7 mouse cellular contexts compared by ENCODE assay signal in genomic region chr10:20725384-20725983, GRCm38 (mm10). TPM values are rescaled to one million over a fixed set of nuclear protein-coding genes. Genes with fewer than 3 reads are reported as not detected.
DNase-seq lines count a peak whose midpoint lies in the region; ATAC-seq lines count a peak whose summit lies in the region.

No protein-coding gene starts in this region.

- no peaks in the 10 kb centered on the region for H3K9me3 ChIP-seq in lung, embryonic 16.5 days (ENCODE audit: control insufficient read depth, low read length)
- H3K9me3 ChIP-seq in forebrain, embryonic 14.5 days (replicated peaks; ENCODE audit: control insufficient read depth, low read length) = no peaks in the 10 kb centered on the region
- no peaks in the 10 kb centered on the region for H3K9me3 ChIP-seq in limb, embryonic 11.5 days (ENCODE audit: control insufficient read depth, low read length)
- H3K9me3 ChIP-seq in neural tube, embryonic 15.5 days (replicated peaks) = no peaks in the 10 kb centered on the region

- no peak for DNase-seq in lung, postnatal 25 days (ENCODE audit: low spot score)
- DNase-seq in forebrain, embryonic 14.5 days (ENCODE audit: low spot score) = no peak
- peak; percentile 23 for DNase-seq in limb, embryonic 11.5 days (ENCODE audit: low spot score)
- no peak for DNase-seq in testis, postnatal 10 days (ENCODE audit: low spot score)
- DNase-seq in gastrocnemius, postnatal 25 days = no peak

- H3K4me2 ChIP-seq in lung, embryonic 16.5 days (ENCODE audit: low read depth, low read length) = peak overlapping the region; percentile 62
- peak overlapping the region; percentile 54 for H3K4me2 ChIP-seq in forebrain, embryonic 14.5 days (ENCODE audit: low read length)
- peak overlapping the region; percentile 47 for H3K4me2 ChIP-seq in limb, embryonic 11.5 days (ENCODE audit: low read depth, severe bottlenecking)
- peak overlapping the region; percentile 67 for H3K4me2 ChIP-seq in neural tube, embryonic 15.5 days

- no peaks in the 10 kb centered on the region for H3K36me3 ChIP-seq in lung, embryonic 16.5 days (ENCODE audit: control insufficient read depth, insufficient read depth, low read length)
- H3K36me3 ChIP-seq in forebrain, embryonic 14.5 days (ENCODE audit: control insufficient read depth, insufficient read depth, low read length) = no peaks in the 10 kb centered on the region
- H3K36me3 ChIP-seq in limb, embryonic 11.5 days (ENCODE audit: control insufficient read depth, insufficient read depth, low read length) = no peaks in the 10 kb centered on the region
- H3K36me3 ChIP-seq in neural tube, embryonic 15.5 days = no peaks in the 10 kb centered on the region

- H3K27ac ChIP-seq in lung, embryonic 16.5 days (ENCODE audit: low read length) = no peak overlapping the region
- no peak overlapping the region for H3K27ac ChIP-seq in forebrain, embryonic 14.5 days (ENCODE audit: low read depth, low read length)
- H3K27ac ChIP-seq in limb, embryonic 11.5 days (replicated peaks; ENCODE audit: low read depth, low read length) = no peak overlapping the region
- H3K27ac ChIP-seq in neural tube, embryonic 15.5 days (replicated peaks) = no peak overlapping the region

- peak overlapping the region; percentile 49; the same call in 1 of the 2 replicates for H3K9ac ChIP-seq in lung, embryonic 16.5 days (ENCODE audit: low read length)
- no peak overlapping the region for H3K9ac ChIP-seq in forebrain, embryonic 14.5 days (ENCODE audit: low read length)
- no peak overlapping the region for H3K9ac ChIP-seq in limb, embryonic 11.5 days (ENCODE audit: low read length)
- H3K9ac ChIP-seq in neural tube, embryonic 15.5 days (replicated peaks) = 0 out of 2 replicates have a peak overlapping the region, but pooled peaks have one; percentile 37

- ATAC-seq in lung, embryonic 16.5 days (ENCODE audit: low read depth) = no peak
- ATAC-seq in forebrain, embryonic 14.5 days = 0 out of 2 replicates have a peak, but pooled peaks have one; percentile 10
- no peak for ATAC-seq in limb, embryonic 11.5 days (ENCODE audit: insufficient number of reproducible peaks, low FRiP score, low TSS enrichment, low read depth)
- ATAC-seq in neural tube, embryonic 15.5 days (ENCODE audit: low FRiP score) = peak; percentile 33; the same call in 1 of the 2 replicates

- H3K27me3 ChIP-seq in lung, embryonic 16.5 days (ENCODE audit: control insufficient read depth, insufficient read depth, low read depth, low read length) = no peaks in the 10 kb centered on the region
- H3K27me3 ChIP-seq in forebrain, embryonic 14.5 days (replicated peaks; ENCODE audit: control insufficient read depth, insufficient read depth, low read length) = no peaks in the 10 kb centered on the region
- H3K27me3 ChIP-seq in limb, embryonic 11.5 days (ENCODE audit: control insufficient read depth, insufficient read depth, low read length) = no peaks in the 10 kb centered on the region
- no peaks in the 10 kb centered on the region for H3K27me3 ChIP-seq in neural tube, embryonic 15.5 days (replicated peaks)

- peaks cover 16% of the 10 kb centered on the region for H3K4me1 ChIP-seq in lung, embryonic 16.5 days (replicated peaks; ENCODE audit: control insufficient read depth, insufficient read depth, low read length)
- H3K4me1 ChIP-seq in forebrain, embryonic 14.5 days (ENCODE audit: control insufficient read depth, insufficient read depth, low read length) = peaks cover 10% of the 10 kb centered on the region
- peaks cover 11% of the 10 kb centered on the region for H3K4me1 ChIP-seq in limb, embryonic 11.5 days (ENCODE audit: control insufficient read depth, insufficient read depth, low read length)
- peaks cover 27% of the 10 kb centered on the region for H3K4me1 ChIP-seq in neural tube, embryonic 15.5 days

- peak overlapping the region; percentile 49 for H3K4me3 ChIP-seq in lung, embryonic 16.5 days (ENCODE audit: low read length)
- no peak overlapping the region for H3K4me3 ChIP-seq in forebrain, embryonic 14.5 days (ENCODE audit: low read depth, low read length)
- H3K4me3 ChIP-seq in limb, embryonic 11.5 days (ENCODE audit: low read depth, low read length) = no peak overlapping the region
- peak overlapping the region; percentile 38 for H3K4me3 ChIP-seq in neural tube, embryonic 15.5 days (replicated peaks)

- 57% methylated on average over 8 of the region's 8 CpGs for WGBS in lung, embryonic 16.5 days
- WGBS in forebrain, embryonic 14.5 days = 46% methylated on average over 8 of the region's 8 CpGs
- WGBS in limb, embryonic 11.5 days = 47% methylated on average over 8 of the region's 8 CpGs
- 69% methylated on average over 8 of the region's 8 CpGs for WGBS in neural tube, embryonic 15.5 days

RNA-seq across cellular contexts. Expression of gene Pde7b, which starts 0.6 kb away (rescaled TPM):
- 3.3 and 3.6 TPM in 2 replicates for polyA plus RNA-seq in lung, embryonic 16.5 days (2015; fragmentation: Nextera tagmentation; extraction: Ambion mirVana)
- 1.3 and 2.3 TPM in 2 replicates for polyA plus RNA-seq in forebrain, embryonic 14.5 days (2014; fragmentation: Nextera tagmentation; extraction: Ambion mirVana)
- polyA plus RNA-seq in limb, embryonic 11.5 days (2014; fragmentation: Nextera tagmentation; extraction: Ambion mirVana) = 2.3 and 3.3 TPM in 2 replicates
- 3.7 and 3.9 TPM in 2 replicates for polyA plus RNA-seq in neural tube, embryonic 15.5 days (2015; fragmentation: Nextera tagmentation; extraction: Ambion mirVana)
- 10 to 100 TPM; 34.9 to 35.9 TPM for total RNA-seq in gastrocnemius, postnatal 25 days (2021)

Comparison
In these comparisons a context has a peak if more than half of its experiments do, and no peak if none do; other contexts are left out.
1. ATAC-seq: peak in forebrain, embryonic 14.5 days (single experiment) and neural tube, embryonic 15.5 days (single experiment); none in lung, embryonic 16.5 days (single experiment) and limb, embryonic 11.5 days (single experiment).
2. H3K4me3 ChIP-seq: peak in lung, embryonic 16.5 days (single experiment) and neural tube, embryonic 15.5 days (single experiment); none in forebrain, embryonic 14.5 days (single experiment) and limb, embryonic 11.5 days (single experiment).
3. H3K9ac ChIP-seq: peak in lung, embryonic 16.5 days (single experiment) and neural tube, embryonic 15.5 days (single experiment); none in forebrain, embryonic 14.5 days (single experiment) and limb, embryonic 11.5 days (single experiment).
4. Peak in every context shown above with its lines, with median percentiles within 50 percentile points of each other: H3K4me2 ChIP-seq.